In genomic region chr2:72674229-72674628, GRCm38 (mm10) we compare ENCODE assay signal across 8 mouse cellular contexts.
DNase-seq lines count a peak whose midpoint lies in the region; ATAC-seq and TF ChIP-seq lines count a peak whose summit lies in the region.

No protein-coding gene starts in this region.

- H3K27ac ChIP-seq in embryonic fibroblast, embryonic 13.5 days (ENCODE audit: insufficient read depth, low read length) = peak overlapping the region; percentile 78
- no peak overlapping the region for H3K27ac ChIP-seq in midbrain, embryonic 15.5 days

- peak overlapping the region; percentile 53 for H3K4me3 ChIP-seq in megakaryocyte, embryonic 14.5 days (replicated peaks)
- H3K4me3 ChIP-seq in embryonic fibroblast, embryonic 13.5 days (ENCODE audit: insufficient read depth, low read length) = no peak overlapping the region
- no peak overlapping the region for H3K4me3 ChIP-seq in midbrain, embryonic 15.5 days

- no peak for TF ChIP-seq CTCF in embryonic fibroblast, embryonic 13.5 days (IDR thresholded peaks at IDR 0.05; ENCODE audit: borderline replicate concordance, insufficient read depth, low read length)

- 6% methylated on average over 4 of the region's 4 CpGs for WGBS in midbrain, embryonic 15.5 days

- no peaks in the 10 kb centered on the region for H3K9me3 ChIP-seq in megakaryocyte, embryonic 14.5 days
- H3K9me3 ChIP-seq in midbrain, embryonic 15.5 days = no peaks in the 10 kb centered on the region

- intact Hi-C loops in heart, postnatal 36 days (cut with DNase I) = no loop called here

- no peaks in the 10 kb centered on the region for H3K36me3 ChIP-seq in megakaryocyte, embryonic 14.5 days (replicated peaks; ENCODE audit: low read length)
- no peaks in the 10 kb centered on the region for H3K36me3 ChIP-seq in midbrain, embryonic 15.5 days (replicated peaks)

- DNase-seq in heart, postnatal 36 days = peak; percentile 37 to 46
- DNase-seq in thymus, postnatal 4 days = no peak
- no peak for DNase-seq in cerebellum, adult 9-11 months
- no peak for DNase-seq in cerebellum, adult 9-10 months

- H3K4me2 ChIP-seq in midbrain, embryonic 15.5 days = peak overlapping the region; percentile 20; the same call in 1 of the 2 replicates

- H3K4me1 ChIP-seq in megakaryocyte, embryonic 14.5 days = peaks cover 12% of the 10 kb centered on the region
- H3K4me1 ChIP-seq in embryonic fibroblast, embryonic 13.5 days (ENCODE audit: control insufficient read depth, insufficient read depth, low read length) = peaks cover 11% of the 10 kb centered on the region; the same call in 1 of the 2 replicates
- H3K4me1 ChIP-seq in midbrain, embryonic 15.5 days = peaks cover 13% of the 10 kb centered on the region

- no peak for TF ChIP-seq POLR2A in embryonic fibroblast, embryonic 13.5 days (IDR thresholded peaks at IDR 0.05; ENCODE audit: low read depth, low read length)

- no peak overlapping the region for H3K9ac ChIP-seq in midbrain, embryonic 15.5 days

- ATAC-seq in megakaryocyte, adult 5-6 weeks (ENCODE audit: poor library complexity, severe bottlenecking) = no peak
- no peak for ATAC-seq in midbrain, embryonic 15.5 days (replicated peaks)

- peaks cover 16% of the 10 kb centered on the region for H3K27me3 ChIP-seq in megakaryocyte, embryonic 14.5 days (replicated peaks)
- peaks cover 13% of the 10 kb centered on the region for H3K27me3 ChIP-seq in midbrain, embryonic 15.5 days (replicated peaks)

Comparison
In these comparisons a context has a peak if more than half of its experiments do, and no peak if none do; other contexts are left out.
1. DNase-seq: peak in heart, postnatal 36 days (2 of 2); none in thymus, postnatal 4 days (single experiment), cerebellum, adult 9-11 months (single experiment) and cerebellum, adult 9-10 months (single experiment).